Mouse (Mus musculus): Measurements from ENCODE around the gene Coasy. TPM values are rescaled to one million over a fixed set of nuclear protein-coding genes. Genes with fewer than 3 reads are reported as not detected.

The Coasy gene
- total RNA-seq (2014; fragmentation: Nextera tagmentation) (27.3 and 30.7 TPM in 2 replicates), total RNA-seq (2017) (15.1 and 17.2 TPM in 2 replicates)

GRCm38 (mm10) chr11:101082208-101083082 lies at the start of gene Coasy:
Gene Coasy (plus strand): TSS chr11:101082565.
- ATAC-seq (replicated peaks; ENCODE audit: low FRiP score, low TSS enrichment, poor library complexity, severe bottlenecking), result peak; percentile 62

- ATAC-seq (replicated peaks; ENCODE audit: low FRiP score, low TSS enrichment, poor library complexity, severe bottlenecking), result no peak
These were observed 48.4 kb upstream of the Coasy start for GRCm38 (mm10) chr11:101033856-101034500.

- ATAC-seq (replicated peaks; ENCODE audit: low FRiP score, low TSS enrichment, poor library complexity, severe bottlenecking), result no peak
These were observed 47.6 kb upstream of the Coasy start for GRCm38 (mm10) chr11:101034614-101035327.

GRCm38 (mm10) chr11:101035328-101035695 lies 47.1 kb upstream of the Coasy start:
- no peak for ATAC-seq (replicated peaks; ENCODE audit: low FRiP score, low TSS enrichment, poor library complexity, severe bottlenecking)

GRCm38 (mm10) chr11:101037795-101038194 lies 44.6 kb upstream of the Coasy start:
- ATAC-seq (replicated peaks; ENCODE audit: low FRiP score, low TSS enrichment, poor library complexity, severe bottlenecking), result no peak

- no peak for ATAC-seq (replicated peaks; ENCODE audit: low FRiP score, low TSS enrichment, poor library complexity, severe bottlenecking)
These were observed 36.5 kb upstream of the Coasy start for GRCm38 (mm10) chr11:101045826-101046225.

DNA sequence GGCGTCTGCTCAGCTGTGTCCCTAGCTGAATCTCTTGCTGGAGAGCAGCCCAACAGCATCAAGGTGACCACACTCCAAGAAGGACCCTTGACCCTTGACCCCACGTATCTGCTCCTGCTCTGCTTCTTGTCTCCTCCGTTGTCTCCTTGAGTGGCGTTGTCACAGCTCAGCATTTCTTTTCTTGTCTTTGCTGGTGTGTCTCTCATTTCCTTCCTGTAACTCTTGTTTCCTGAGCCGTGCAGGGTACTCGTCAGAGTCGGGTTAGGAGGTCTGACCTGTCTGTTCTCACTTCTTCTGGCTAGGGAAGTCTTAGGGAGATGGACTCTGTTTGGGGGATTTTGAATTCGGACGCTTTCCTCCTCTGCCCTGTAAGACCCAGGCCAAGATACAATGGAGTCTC lies 35.9 kb upstream of the Coasy start:
- ATAC-seq (replicated peaks; ENCODE audit: low FRiP score, low TSS enrichment, poor library complexity, severe bottlenecking), result no peak

DNA sequence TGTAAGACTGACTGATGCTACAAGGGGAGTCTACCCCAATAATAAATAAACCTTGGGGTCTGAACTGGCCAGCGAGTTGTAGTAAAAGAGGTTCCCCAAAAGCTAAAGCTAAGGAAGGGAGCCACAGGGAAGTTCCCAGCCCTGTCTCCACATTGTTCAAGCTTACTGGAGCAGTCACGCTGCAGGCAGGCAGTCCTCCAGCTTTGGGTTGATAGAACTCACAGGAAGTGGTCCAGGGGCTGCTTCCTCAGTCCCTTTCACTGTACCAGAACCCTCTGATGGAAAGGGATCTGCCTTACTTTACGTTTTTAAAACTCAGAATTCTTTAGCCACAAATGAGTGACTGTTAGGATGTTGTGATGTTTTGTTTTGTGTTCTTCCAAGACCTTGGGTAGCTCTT lies 34.9 kb upstream of the Coasy start:
- ATAC-seq (replicated peaks; ENCODE audit: low FRiP score, low TSS enrichment, poor library complexity, severe bottlenecking), result no peak

DNA sequence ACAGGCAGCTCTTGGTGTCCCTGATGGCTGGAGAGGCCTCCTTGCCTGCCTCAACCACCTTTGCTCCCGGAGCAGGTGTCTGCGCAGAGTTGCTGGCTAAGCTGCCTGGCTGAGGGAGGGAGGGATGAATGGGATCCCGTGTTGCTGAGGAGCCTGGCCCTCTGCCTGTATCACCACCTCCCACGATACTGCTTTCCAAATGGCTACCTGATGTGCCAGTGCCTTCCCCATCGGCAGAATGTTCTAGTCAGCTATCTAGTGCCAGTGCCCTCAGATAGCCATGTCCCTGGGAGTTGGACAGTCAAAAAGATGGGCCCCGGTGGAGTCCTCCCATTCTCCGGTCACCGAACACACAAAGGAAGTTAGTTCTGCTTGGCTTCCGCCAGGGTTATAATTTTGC lies 32.0 kb upstream of the Coasy start:
- no peak for ATAC-seq (replicated peaks; ENCODE audit: low FRiP score, low TSS enrichment, poor library complexity, severe bottlenecking)

DNA sequence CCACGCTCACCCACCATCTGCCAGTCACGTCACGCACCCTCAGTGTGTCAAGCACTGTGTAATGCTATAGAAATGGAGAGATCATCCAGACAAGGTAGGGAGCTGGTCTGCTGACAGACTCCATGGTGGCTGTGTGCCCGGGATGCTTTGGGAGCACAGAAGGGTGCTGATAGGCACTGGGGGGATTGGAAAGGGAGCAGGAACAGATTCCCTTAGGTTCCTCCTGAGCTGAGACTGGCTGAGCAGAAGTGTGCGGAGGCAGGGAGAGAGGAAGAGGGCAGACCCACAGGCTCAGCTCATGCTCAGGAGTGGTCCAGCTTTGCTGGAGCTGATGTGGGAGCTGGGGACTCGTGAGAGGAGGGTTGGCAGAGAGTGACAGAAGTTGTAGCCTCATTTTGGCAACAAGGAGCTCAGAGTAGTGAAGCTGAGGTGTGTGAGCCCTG lies 31.3 kb upstream of the Coasy start:
- no peak for ATAC-seq (replicated peaks; ENCODE audit: low FRiP score, low TSS enrichment, poor library complexity, severe bottlenecking)

GRCm38 (mm10) chr11:101051617-101052016 lies 30.7 kb upstream of the Coasy start:
- no peak for ATAC-seq (replicated peaks; ENCODE audit: low FRiP score, low TSS enrichment, poor library complexity, severe bottlenecking)

GRCm38 (mm10) chr11:101052751-101053473 lies 29.5 kb upstream of the Coasy start:
- no peak for ATAC-seq (replicated peaks; ENCODE audit: low FRiP score, low TSS enrichment, poor library complexity, severe bottlenecking)

DNA sequence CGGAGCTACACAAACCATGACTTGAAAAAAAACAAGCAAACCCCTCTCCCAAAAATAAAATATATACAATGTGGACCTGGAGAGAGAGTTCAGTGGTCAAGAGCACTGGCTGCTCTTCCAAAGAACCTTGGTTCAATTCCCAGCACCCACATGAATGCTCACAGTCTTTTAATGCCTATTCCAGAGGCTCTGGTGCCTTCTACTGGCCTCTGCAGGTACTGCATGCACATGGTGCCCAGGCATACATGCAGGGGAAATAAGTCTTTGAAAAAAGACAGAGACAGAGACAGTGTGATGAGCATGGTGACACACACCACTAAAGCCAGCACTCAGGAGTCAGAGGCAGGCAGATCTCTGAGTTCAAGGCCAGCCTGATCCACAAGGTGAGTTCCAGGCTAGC lies 28.4 kb upstream of the Coasy start:
- ATAC-seq (replicated peaks; ENCODE audit: low FRiP score, low TSS enrichment, poor library complexity, severe bottlenecking), result no peak

DNA sequence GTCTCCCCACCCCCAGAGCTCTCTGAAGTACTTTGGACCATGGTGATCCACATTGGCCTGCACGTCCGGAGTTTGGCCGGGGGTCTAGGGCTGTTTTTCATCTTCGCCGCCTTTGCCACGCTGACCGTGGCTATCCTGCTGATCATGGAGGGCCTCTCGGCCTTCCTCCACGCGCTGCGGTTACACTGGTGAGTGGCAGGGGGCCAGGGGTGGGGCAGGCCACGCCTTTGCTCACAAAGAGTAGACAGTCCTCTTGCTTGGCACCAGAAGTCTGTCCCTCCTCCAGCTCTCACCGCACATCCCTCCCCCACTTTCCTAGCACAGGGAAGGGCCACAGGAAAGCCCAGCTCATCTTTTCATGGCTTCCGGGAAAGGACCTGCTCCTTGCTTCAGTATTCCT lies 26.9 kb upstream of the Coasy start:
- ATAC-seq (replicated peaks; ENCODE audit: low FRiP score, low TSS enrichment, poor library complexity, severe bottlenecking), result 0 out of 2 replicates have a peak, but pooled peaks have one; percentile 43

GRCm38 (mm10) chr11:101056885-101057284 lies 25.5 kb upstream of the Coasy start:
- ATAC-seq (replicated peaks; ENCODE audit: low FRiP score, low TSS enrichment, poor library complexity, severe bottlenecking), result no peak

DNA sequence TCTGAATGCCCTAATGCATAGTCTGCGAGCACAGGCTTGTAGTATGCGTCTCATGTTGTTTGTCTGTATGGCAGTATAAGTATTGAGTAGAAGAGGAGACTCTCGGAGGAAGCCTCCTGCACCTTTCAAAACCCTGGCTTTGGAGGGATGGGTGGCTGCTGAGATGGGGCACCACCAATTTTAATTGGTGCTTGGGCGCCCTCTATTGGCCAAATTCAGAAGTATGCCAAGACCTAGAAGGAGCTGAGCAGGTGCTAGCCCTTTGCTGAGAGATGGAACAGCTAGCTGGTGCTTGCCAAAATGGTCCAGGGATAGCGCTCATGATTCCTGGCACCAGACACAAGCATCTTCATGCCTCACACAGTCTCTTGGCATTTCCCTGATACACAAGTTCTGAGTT lies 24.5 kb upstream of the Coasy start:
- ATAC-seq (replicated peaks; ENCODE audit: low FRiP score, low TSS enrichment, poor library complexity, severe bottlenecking), result peak; percentile 69

- ATAC-seq (replicated peaks; ENCODE audit: low FRiP score, low TSS enrichment, poor library complexity, severe bottlenecking), result no peak
These were observed 23.6 kb upstream of the Coasy start for GRCm38 (mm10) chr11:101058726-101059125.

GRCm38 (mm10) chr11:101059473-101059872 lies 22.9 kb upstream of the Coasy start:
- ATAC-seq (replicated peaks; ENCODE audit: low FRiP score, low TSS enrichment, poor library complexity, severe bottlenecking), result no peak

DNA sequence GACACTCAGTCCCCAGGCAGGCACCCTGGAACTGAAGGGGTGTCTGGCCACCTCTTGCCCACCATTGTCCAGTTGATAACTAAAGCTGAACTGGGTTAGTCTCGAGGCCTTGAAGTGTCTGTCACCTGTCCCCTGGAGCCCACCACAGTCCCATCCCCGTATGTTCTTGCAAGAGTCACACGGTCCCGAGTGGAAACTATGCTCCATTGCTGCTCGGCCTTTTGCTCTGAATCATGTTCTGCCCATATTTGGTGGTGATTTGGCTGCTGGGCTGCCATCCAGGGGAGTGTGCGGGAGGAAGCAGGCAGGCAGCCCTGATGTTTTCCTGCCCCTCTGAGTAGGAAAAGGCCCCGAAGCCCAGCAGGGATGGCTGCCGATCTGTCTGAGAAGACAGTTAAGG lies 22.2 kb upstream of the Coasy start:
- no peak for ATAC-seq (replicated peaks; ENCODE audit: low FRiP score, low TSS enrichment, poor library complexity, severe bottlenecking)

GRCm38 (mm10) chr11:101061049-101061448 lies 21.3 kb upstream of the Coasy start:
- ATAC-seq (replicated peaks; ENCODE audit: low FRiP score, low TSS enrichment, poor library complexity, severe bottlenecking), result no peak
